Mouse (Mus musculus): Measurements from ENCODE around the gene Slc25a4. TPM values are rescaled to one million over a fixed set of nuclear protein-coding genes. Genes with fewer than 3 reads are reported as not detected.

Gene Slc25a4
- 502 TPM in 2 replicates for polyA plus RNA-seq (2012; rRNA removed)

- DNase-seq = peak; percentile 96
- Histone ChIP-seq H3K4me3 (ENCODE audit: insufficient read depth, low read depth, low read length) (peak within 1 kb of the TSS; percentile 92), H3K36me3 (ENCODE audit: control insufficient read depth, insufficient read depth, low read length) (peaks cover 17% of the 10 kb centered on the region), H3K27ac (ENCODE audit: insufficient read depth, low read depth, low read length) (peak within 1 kb of the TSS; percentile 96), H3K4me1 (ENCODE audit: control insufficient read depth, insufficient read depth, low read length) (peaks cover 21% of the 10 kb centered on the region), H3K27me3 (replicated peaks; ENCODE audit: control insufficient read depth, insufficient read depth, low read length) (no peaks in the 10 kb centered on the region)
- WGBS = 1% methylated on average over 84 of the region's 84 CpGs
- peak; percentile 97 for TF ChIP-seq POLR2A (IDR thresholded peaks at IDR 0.05; ENCODE audit: low read depth, low read length)
- TF ChIP-seq CTCF (conservative IDR thresholded peaks at IDR 0.05; ENCODE audit: insufficient read depth, insufficient read length, low read depth, low read length) = no peak
These were observed at the start of gene Slc25a4 for GRCm38 (mm10) chr8:46210404-46211315. Gene Slc25a4 (minus strand): TSS chr8:46211284.

GRCm38 (mm10) chr8:46257921-46258682, 47.0 kb upstream of the Slc25a4 start:
- no peaks in the 10 kb centered on the region for H3K36me3 ChIP-seq (ENCODE audit: control insufficient read depth, insufficient read depth, low read length)
- H3K4me1 ChIP-seq (ENCODE audit: control insufficient read depth, insufficient read depth, low read length) = no peaks in the 10 kb centered on the region
- H3K4me3 ChIP-seq (ENCODE audit: insufficient read depth, low read depth, low read length) = no peak overlapping the region
- no peak overlapping the region for H3K27ac ChIP-seq (ENCODE audit: insufficient read depth, low read depth, low read length)
- TF ChIP-seq POLR2A (IDR thresholded peaks at IDR 0.05; ENCODE audit: low read depth, low read length) (no peak), CTCF (conservative IDR thresholded peaks at IDR 0.05; ENCODE audit: insufficient read depth, insufficient read length, low read depth, low read length) (no peak)
- WGBS = 45% methylated on average over 19 of the region's 19 CpGs
- H3K27me3 ChIP-seq (replicated peaks; ENCODE audit: control insufficient read depth, insufficient read depth, low read length) = no peaks in the 10 kb centered on the region
- DNase-seq = no peak

GRCm38 (mm10) chr8:46252456-46252855, 41.4 kb upstream of the Slc25a4 start:
- 44% methylated on average over 13 of the region's 13 CpGs for WGBS
- Histone ChIP-seq H3K4me1 (ENCODE audit: control insufficient read depth, insufficient read depth, low read length) (no peaks in the 10 kb centered on the region; the same call in 1 of the 2 replicates), H3K4me3 (ENCODE audit: insufficient read depth, low read depth, low read length) (no peak overlapping the region), H3K36me3 (ENCODE audit: control insufficient read depth, insufficient read depth, low read length) (no peaks in the 10 kb centered on the region), H3K27ac (ENCODE audit: insufficient read depth, low read depth, low read length) (no peak overlapping the region), H3K27me3 (replicated peaks; ENCODE audit: control insufficient read depth, insufficient read depth, low read length) (no peaks in the 10 kb centered on the region)
- TF ChIP-seq CTCF (conservative IDR thresholded peaks at IDR 0.05; ENCODE audit: insufficient read depth, insufficient read length, low read depth, low read length) = no peak
- TF ChIP-seq POLR2A (IDR thresholded peaks at IDR 0.05; ENCODE audit: low read depth, low read length) = no peak
- no peak for DNase-seq

- TF ChIP-seq POLR2A (IDR thresholded peaks at IDR 0.05; ENCODE audit: low read depth, low read length) = no peak
- TF ChIP-seq CTCF (conservative IDR thresholded peaks at IDR 0.05; ENCODE audit: insufficient read depth, insufficient read length, low read depth, low read length) = no peak
- no peak for DNase-seq
- Histone ChIP-seq H3K27me3 (replicated peaks; ENCODE audit: control insufficient read depth, insufficient read depth, low read length) (no peaks in the 10 kb centered on the region), H3K27ac (ENCODE audit: insufficient read depth, low read depth, low read length) (no peak overlapping the region), H3K36me3 (ENCODE audit: control insufficient read depth, insufficient read depth, low read length) (no peaks in the 10 kb centered on the region), H3K4me1 (ENCODE audit: control insufficient read depth, insufficient read depth, low read length) (no peaks in the 10 kb centered on the region; the same call in 1 of the 2 replicates), H3K4me3 (ENCODE audit: insufficient read depth, low read depth, low read length) (no peak overlapping the region)
- 55% methylated on average over 10 of the region's 10 CpGs for WGBS
These were observed 40.5 kb upstream of the Slc25a4 start for GRCm38 (mm10) chr8:46251561-46251960.

DNA sequence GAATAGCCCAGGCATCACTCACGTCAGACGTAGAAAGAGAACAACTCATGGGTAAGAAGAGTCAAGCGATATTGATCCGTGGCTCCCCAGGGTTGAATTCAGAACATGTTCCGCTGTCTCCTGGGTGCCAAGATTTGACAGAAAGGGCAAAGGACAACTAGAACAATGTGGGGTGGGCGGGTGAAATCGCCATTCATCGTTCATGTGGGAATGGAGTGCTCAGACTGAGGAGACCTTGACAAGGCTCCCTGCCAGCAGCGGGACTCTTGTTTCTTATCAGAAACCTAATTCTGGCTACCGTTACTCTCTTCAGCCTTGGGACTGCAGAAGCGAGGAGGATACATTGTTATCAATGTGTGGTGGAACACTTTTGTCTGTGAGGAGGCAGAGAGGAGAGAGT, 35.3 kb upstream of the Slc25a4 start:
- H3K36me3 ChIP-seq (ENCODE audit: control insufficient read depth, insufficient read depth, low read length) = no peaks in the 10 kb centered on the region
- H3K4me1 ChIP-seq (ENCODE audit: control insufficient read depth, insufficient read depth, low read length) = no peaks in the 10 kb centered on the region
- no peak overlapping the region for H3K27ac ChIP-seq (ENCODE audit: insufficient read depth, low read depth, low read length)
- no peak overlapping the region for H3K4me3 ChIP-seq (ENCODE audit: insufficient read depth, low read depth, low read length)
- 76% methylated on average over 11 of the region's 11 CpGs for WGBS
- TF ChIP-seq POLR2A (IDR thresholded peaks at IDR 0.05; ENCODE audit: low read depth, low read length) = no peak
- TF ChIP-seq CTCF (conservative IDR thresholded peaks at IDR 0.05; ENCODE audit: insufficient read depth, insufficient read length, low read depth, low read length) = no peak
- no peaks in the 10 kb centered on the region for H3K27me3 ChIP-seq (replicated peaks; ENCODE audit: control insufficient read depth, insufficient read depth, low read length)
- DNase-seq = no peak

GRCm38 (mm10) chr8:46242946-46243345, 31.9 kb upstream of the Slc25a4 start:
- Histone ChIP-seq H3K27me3 (replicated peaks; ENCODE audit: control insufficient read depth, insufficient read depth, low read length) (no peaks in the 10 kb centered on the region), H3K4me1 (ENCODE audit: control insufficient read depth, insufficient read depth, low read length) (no peaks in the 10 kb centered on the region), H3K27ac (ENCODE audit: insufficient read depth, low read depth, low read length) (no peak overlapping the region), H3K4me3 (ENCODE audit: insufficient read depth, low read depth, low read length) (no peak overlapping the region), H3K36me3 (ENCODE audit: control insufficient read depth, insufficient read depth, low read length) (no peaks in the 10 kb centered on the region)
- no peak for TF ChIP-seq POLR2A (IDR thresholded peaks at IDR 0.05; ENCODE audit: low read depth, low read length)
- no peak for TF ChIP-seq CTCF (conservative IDR thresholded peaks at IDR 0.05; ENCODE audit: insufficient read depth, insufficient read length, low read depth, low read length)
- no peak for DNase-seq
- 71% methylated on average over 7 of the region's 7 CpGs for WGBS

All from kidney, adult 2 months (tissue).